Mouse (Mus musculus) gastrocnemius, postnatal 36 days (tissue): ENCODE data around the gene Gm4871. TPM values are rescaled to one million over a fixed set of nuclear protein-coding genes. Genes with fewer than 3 reads are reported as not detected.
"Not testable (repeated sequence)": the region's sequence is repeated elsewhere in the genome, so short reads cannot be mapped to it uniquely, and the experiment has no call there.

Experiments used
- DNase-seq, 2 experiments: peaks; one replicate each; pipeline ENCODE4 v3.0.0; 2022
- intact Hi-C: fragments of 180-260 bp; cut with DNase I; formaldehyde crosslinking; loops from one replicate; pipeline ENCODE4 v1.15.1; 2025
- long read RNA-seq, 2 experiments: library from polyadenylated mRNA; stranded (forward); transcript quantifications; one replicate each; pipeline ENCODE4 v2.0.0; 2021
- total RNA-seq, 2 experiments: library from RNA; stranded (reverse); gene quantifications; 2 replicates each; pipeline ENCODE4 v1.2.3; 2021

Gm4871 gene
- not detected for total RNA-seq
- long read RNA-seq, experiment 1: 0 reads
- long read RNA-seq, experiment 2: 0 reads

DNA sequence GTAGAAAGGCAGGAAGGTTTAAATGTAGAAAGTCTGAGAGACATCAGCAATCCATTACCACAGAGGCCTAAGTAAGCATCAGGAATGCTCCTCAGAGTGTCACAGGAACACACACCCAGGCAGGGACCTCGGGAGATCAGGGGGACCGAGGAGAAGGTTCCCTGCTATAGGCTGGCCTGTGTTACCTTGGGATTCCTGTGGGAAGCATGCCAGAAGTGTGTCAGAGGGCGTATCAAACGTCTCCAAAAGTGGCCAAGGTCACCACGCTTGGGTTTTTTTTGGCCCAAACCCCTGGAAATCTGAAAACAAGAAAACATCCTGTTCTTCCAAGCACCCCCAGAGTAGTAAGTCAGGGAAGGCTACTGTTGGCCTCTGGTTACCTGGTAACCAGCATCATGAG, at the start of gene Gm4871:
Gene Gm4871, minus strand, starts transcription at position 364 of the 400 bp plus-strand sequence.
- DNase-seq, intact Hi-C loops: not testable (repeated sequence)

GRCm38 (mm10) chr5:145081866-145082613, 49.5 kb upstream of the Gm4871 start:
- intact Hi-C loops: no loop called here
- DNase-seq: no peak

GRCm38 (mm10) chr5:145075081-145075480, 42.5 kb upstream of the Gm4871 start:
- intact Hi-C loops: no loop called here

GRCm38 (mm10) chr5:145071342-145071741, 38.8 kb upstream of the Gm4871 start:
- no peak for DNase-seq
- intact Hi-C loops: no loop called here

More at GRCm38 (mm10) chr5:145075081-145075480, 42.5 kb upstream of the Gm4871 start:
- DNase-seq: no peak

- intact Hi-C loops: no loop called here
These were observed 37.2 kb upstream of the Gm4871 start for GRCm38 (mm10) chr5:145069707-145070106.

DNA sequence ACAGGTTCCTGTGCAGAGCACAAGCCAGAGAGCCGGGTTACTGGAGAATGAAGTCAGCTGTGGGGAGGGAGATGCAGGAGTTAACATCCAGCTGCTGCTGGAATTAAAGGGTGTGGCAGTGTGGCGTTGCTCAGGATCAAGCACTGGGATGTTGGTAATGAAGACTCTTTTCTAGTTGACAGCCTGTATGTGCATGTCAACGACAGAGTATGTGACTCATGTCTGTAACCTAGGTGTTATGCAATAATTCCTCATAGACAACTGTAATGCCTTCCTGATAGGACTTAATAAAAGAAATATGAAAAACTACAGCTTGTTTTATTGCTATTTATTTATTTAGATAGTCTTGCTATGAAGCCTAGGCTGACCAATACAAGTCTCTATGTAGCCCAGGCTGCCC, 36.3 kb upstream of the Gm4871 start:
- DNase-seq: no peak
- intact Hi-C loops: no loop called here

More at GRCm38 (mm10) chr5:145069707-145070106, 37.2 kb upstream of the Gm4871 start:
- peak; percentile 17 to 44 for DNase-seq

GRCm38 (mm10) chr5:145064765-145065340, 32.3 kb upstream of the Gm4871 start:
- DNase-seq: no peak
- intact Hi-C loops: no loop called here

DNA sequence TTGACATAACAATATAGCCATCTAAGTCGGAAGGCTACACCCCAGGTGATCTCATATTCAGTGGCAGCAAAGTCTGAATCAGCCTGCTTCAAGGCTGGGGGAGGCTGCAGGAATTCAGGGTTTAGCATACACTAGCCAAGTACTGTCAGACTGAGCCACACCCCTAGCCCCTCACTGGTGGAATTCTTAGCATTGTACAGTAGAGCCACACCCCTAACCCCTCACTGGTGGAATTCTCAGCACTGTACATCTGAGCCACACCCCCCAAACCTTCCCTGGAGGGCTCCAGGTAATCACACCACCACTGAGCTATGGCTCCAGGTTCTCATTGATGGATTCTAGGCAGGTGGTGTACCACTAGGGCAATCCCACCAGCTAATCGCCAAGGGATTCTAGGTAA, 27.0 kb upstream of the Gm4871 start:
- intact Hi-C loops: no loop called here
- DNase-seq: no peak

DNA sequence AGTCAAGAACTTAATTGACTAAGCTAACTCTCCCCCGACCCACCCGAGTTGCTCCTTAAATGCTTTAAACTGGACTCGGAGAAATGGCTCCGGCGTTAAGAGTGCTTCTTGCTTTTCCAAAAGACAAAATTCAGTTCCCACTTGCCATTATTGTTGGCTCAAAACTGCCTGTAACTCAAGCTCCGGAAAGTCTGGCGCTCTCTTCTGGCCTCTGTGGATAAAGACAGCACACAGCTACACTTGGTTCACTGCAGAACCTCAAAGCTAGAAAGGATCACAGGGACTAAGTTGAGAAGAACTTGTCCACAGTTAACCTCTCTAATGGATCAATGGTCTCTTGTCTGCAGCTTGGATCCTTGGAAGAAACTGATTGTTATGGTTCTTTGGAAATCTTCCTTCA, 26.2 kb upstream of the Gm4871 start:
- no peak for DNase-seq
- intact Hi-C loops: no loop called here

DNA sequence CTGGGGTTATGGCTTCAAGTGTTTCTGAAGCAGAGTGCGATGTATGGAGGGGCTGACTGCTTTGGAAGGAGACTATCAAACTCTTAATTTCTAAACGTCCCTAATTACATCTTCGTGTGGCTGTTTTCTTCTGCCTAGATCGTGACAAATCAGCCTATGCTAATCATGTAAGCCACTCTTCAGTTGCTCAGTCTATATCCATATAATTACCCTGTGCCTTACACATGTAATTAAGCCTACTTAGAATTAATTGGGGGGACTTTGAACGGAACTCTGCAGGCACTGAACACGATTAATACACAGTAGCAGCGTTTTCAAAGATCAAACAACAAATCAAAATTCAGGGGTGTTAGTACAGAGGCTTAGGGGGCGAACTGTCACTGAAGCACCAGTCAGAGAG, 25.4 kb upstream of the Gm4871 start:
- DNase-seq: no peak
- intact Hi-C loops: no loop called here

DNA sequence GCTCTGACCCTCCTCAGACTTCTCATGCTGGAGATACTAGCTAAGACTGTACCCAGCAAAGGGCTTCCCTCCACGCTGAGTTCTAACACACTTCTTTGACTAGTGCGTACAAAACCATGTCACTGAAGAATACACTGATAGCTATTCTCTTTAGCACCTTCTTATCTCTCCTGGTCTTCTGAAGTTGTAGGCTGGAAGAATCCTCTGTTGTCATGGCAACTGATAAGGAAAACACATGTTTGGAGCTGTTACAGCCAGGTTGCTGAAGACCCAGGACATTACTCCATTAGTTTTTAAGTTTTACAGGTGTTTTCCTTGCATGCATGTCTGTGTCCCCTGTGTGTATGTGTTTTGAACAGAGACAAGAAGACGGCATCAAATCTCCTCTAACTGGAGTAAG, 21.6 kb upstream of the Gm4871 start:
- intact Hi-C loops, DNase-seq: not testable (repeated sequence)

- DNase-seq, intact Hi-C loops: not testable (repeated sequence)
These were observed 10.1 kb upstream of the Gm4871 start, which contains the start of gene 1700018F24Rik for GRCm38 (mm10) chr5:145042690-145043089. Gene 1700018F24Rik (plus strand): TSS chr5:145042990.

DNA sequence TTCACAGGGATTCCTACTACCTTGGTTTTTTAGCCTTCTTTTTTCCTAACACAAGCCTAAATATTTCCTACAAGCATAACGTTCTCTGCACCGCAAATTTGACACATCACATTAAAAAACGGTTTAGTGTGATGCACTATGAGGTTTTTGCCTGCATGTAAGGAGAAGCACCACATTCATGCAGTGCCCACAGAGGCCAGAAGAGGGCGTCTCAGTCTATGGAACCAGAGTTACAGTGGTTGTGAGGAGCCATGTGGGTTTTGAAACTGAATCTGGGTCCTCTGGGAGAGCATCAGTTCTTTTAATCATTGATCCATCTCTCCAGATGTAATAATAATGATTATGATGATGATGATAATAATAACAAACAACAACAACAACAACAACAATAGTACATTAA, 9.1 kb upstream of the Gm4871 start:
- DNase-seq: no peak
- intact Hi-C loops: no loop called here

GRCm38 (mm10) chr5:145030476-145030875, 2.1 kb downstream of the Gm4871 start:
- DNase-seq, intact Hi-C loops: not testable (repeated sequence)

GRCm38 (mm10) chr5:145020712-145021111, 11.8 kb downstream of the Gm4871 start:
- DNase-seq, intact Hi-C loops: not testable (repeated sequence)

DNA sequence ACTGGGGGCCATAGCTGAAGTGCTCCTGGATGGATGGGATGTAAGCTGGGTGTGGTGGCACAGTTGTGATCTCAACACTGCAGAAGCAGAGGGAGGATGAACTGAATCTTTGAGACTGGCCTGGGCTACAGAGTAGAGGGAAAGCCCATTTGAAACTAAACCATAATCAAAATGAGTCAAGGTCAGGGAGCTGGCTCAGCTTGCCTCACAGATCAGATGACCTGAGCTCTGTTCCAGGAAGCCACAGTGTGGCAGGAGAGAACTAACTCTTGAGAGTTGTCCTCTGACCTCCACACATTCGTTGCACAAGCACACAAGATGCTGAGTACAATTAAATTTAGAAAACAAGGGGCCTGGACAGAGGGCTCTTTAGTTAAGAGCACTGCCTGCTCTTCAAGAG, 12.3 kb downstream of the Gm4871 start:
- intact Hi-C loops, DNase-seq: not testable (repeated sequence)

- DNase-seq, intact Hi-C loops: not testable (repeated sequence)
These were observed 15.8 kb downstream of the Gm4871 start for GRCm38 (mm10) chr5:145016761-145017160.

- no peak for DNase-seq
- intact Hi-C loops: no loop called here
These were observed 18.3 kb downstream of the Gm4871 start for GRCm38 (mm10) chr5:145014278-145014677.

DNA sequence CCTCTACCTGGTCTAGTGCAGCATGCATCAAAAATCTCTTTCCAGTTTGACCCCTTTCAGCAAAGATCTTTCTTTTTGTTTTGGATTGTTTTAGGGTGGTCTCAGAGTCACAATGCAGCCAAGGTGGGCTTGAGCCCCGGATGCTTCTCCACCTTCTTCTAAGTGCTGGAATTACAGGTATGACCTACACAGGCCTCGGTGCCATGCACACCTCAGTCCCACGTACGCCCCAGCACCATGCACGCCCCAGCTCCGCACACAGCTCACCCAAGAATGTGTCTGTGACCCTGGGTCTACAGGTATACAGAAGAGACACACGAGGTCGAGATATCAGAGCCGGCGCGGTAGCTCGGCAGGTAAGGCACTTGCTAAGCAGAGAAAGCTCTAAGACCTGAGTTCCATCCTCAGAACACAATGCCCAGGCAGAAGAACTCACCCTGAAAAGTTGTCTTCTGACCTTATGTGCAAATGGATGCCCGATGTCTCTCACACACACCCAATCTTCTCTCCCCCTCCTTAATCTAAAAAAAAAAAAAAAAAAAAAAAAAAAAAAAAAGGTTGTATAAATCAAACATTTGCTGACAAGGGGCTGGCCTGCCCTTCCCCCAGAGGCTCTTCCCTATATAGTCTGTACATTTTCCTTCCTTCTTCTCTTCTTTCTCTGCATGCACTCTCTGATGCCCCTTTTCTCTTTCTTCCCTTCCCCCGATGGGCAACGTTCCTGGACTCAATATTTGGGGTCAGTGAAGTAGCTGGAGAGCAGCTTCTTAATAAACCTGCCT, 23.5 kb downstream of the Gm4871 start:
- intact Hi-C loops: no loop called here
- no peak for DNase-seq

DNA sequence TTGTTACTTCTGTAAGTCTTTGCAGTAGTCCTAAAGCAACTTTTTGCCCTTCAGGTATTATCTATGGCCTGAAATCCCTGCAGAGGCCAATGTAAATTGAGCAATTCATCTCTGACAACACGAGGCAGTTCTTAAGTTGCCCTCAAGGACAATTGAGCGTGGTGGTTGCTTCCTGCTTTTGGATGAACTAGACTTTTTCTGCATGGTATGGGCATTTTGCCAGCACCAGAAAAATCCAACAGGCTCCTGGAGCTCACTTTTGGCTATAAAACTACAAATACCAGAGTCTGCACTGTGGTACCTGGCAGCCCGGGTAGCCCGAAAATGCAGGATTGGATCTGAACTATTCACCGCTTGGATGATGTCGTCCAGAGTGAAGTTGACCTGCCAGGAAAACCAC, 27.0 kb downstream of the Gm4871 start:
- no peak for DNase-seq
- intact Hi-C loops: no loop called here

DNA sequence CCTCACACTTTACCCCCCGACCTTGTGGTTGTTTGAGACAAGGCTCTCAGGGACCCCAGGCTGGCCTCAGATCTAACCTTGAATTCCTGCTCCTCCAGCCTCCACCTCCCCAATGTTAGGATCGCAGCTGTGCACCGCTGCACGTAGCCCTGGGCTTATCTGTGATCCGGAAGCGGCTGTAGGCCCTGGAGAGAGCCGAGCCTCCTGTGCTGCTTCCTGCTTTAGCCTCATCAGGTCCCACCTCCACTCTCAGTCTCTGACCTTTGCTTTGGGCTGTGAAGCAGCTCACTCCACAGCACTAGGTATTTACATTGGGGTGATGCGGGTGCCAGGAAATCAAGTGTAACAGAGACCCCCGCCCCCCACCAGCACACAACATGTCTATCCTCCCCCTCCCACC, 28.1 kb downstream of the Gm4871 start:
- intact Hi-C loops: no loop called here
- no peak for DNase-seq
